Mouse (Mus musculus): Measurements from ENCODE around the gene Chrna10. TPM values are rescaled to one million over a fixed set of nuclear protein-coding genes. Genes with fewer than 3 reads are reported as not detected.

Gene Chrna10
- polyA plus RNA-seq, 1 experiment = 1.8 TPM

- peak overlapping the region; percentile 51; the same call in 1 of the 2 replicates for H3K27ac ChIP-seq (ENCODE audit: control insufficient read depth, insufficient read depth, low read length)
- WGBS = 17% methylated on average over 30 of the region's 30 CpGs
Observed at GRCm38 (mm10) chr7:102099760-102100661, 16.6 kb downstream of the Chrna10 start.

DNA sequence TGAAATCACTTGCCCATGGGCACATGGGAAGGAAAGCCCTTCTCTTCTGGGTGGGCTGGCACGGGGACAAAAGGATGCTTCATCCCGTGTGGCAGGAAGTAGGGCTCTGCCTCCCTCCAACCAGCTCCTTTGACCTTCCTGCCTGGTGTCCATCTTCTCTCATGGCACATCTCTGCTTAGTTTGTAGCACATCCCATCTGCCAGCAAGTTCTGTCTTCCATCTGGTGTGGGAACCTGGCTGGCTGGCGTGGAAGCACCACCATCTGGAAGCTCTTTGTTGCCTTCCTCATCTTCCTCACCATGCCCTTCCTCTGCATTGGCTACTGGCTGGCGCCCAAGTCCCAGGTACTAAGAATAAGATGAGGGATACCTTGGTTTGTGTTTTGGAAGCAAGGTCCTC, 29.3 kb downstream of the Chrna10 start:
- no peak for DNase-seq
- TF ChIP-seq POLR2A (IDR thresholded peaks at IDR 0.05; ENCODE audit: control insufficient read depth, extremely low read depth, insufficient read depth, low read length, poor library complexity) (no peak), CTCF (IDR thresholded peaks at IDR 0.05; ENCODE audit: borderline replicate concordance, control insufficient read depth, extremely low read depth, insufficient read depth, low read length, poor library complexity) (no peak)
- no peak overlapping the region for H3K27ac ChIP-seq (ENCODE audit: control insufficient read depth, insufficient read depth, low read length)
- H3K4me1 ChIP-seq (replicated peaks; ENCODE audit: control insufficient read depth, insufficient read depth, low read length) = 0 out of 2 replicates have a peak, but pooled peaks cover 2% of the 10 kb centered on the region
- no peak overlapping the region for H3K4me3 ChIP-seq (ENCODE audit: control insufficient read depth, insufficient read depth, low read length)
- peaks cover 2% of the 10 kb centered on the region; the same call in 1 of the 2 replicates for H3K36me3 ChIP-seq (ENCODE audit: control insufficient read depth, insufficient read depth, low read length)
- 85% methylated on average over 4 of the region's 4 CpGs for WGBS
- no peaks in the 10 kb centered on the region for H3K27me3 ChIP-seq (ENCODE audit: control insufficient read depth, insufficient read depth, low read length)

More at GRCm38 (mm10) chr7:102099760-102100661, 16.6 kb downstream of the Chrna10 start:
- Histone ChIP-seq H3K27me3 (ENCODE audit: control insufficient read depth, insufficient read depth, low read length) (no peaks in the 10 kb centered on the region), H3K4me1 (replicated peaks; ENCODE audit: control insufficient read depth, insufficient read depth, low read length) (peaks cover 23% of the 10 kb centered on the region), H3K4me3 (ENCODE audit: control insufficient read depth, insufficient read depth, low read length) (peak overlapping the region; percentile 50), H3K36me3 (ENCODE audit: control insufficient read depth, insufficient read depth, low read length) (no peaks in the 10 kb centered on the region)
- DNase-seq = peak; percentile 54
- TF ChIP-seq POLR2A (IDR thresholded peaks at IDR 0.05; ENCODE audit: control insufficient read depth, extremely low read depth, insufficient read depth, low read length, poor library complexity) (no peak), CTCF (IDR thresholded peaks at IDR 0.05; ENCODE audit: borderline replicate concordance, control insufficient read depth, extremely low read depth, insufficient read depth, low read length, poor library complexity) (no peak)

DNA sequence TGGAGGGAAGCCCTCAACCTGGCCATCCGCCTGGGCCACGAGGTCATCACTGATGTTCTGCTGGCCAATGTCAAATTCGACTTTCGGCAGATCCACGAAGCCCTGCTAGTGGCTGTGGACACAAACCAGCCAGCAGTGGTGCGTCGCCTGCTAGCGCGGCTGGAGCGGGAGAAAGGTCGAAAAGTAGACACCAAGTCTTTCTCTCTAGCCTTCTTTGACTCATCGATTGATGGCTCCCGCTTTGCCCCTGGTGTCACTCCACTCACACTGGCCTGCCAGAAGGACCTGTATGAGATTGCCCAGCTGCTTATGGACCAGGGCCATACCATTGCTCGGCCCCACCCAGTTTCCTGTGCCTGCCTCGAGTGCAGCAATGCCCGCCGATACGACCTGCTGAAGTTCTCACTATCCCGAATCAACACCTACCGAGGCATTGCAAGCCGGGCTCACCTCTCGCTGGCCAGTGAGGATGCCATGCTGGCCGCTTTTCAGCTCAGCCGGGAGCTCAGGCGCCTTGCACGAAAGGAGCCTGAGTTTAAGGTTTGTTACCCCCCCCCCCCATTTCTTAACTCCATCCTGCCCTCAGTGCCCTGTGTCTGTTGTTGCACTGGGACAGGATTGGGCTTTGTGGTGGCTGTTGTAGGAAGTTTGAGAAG, 32.5 kb downstream of the Chrna10 start:
- no peak overlapping the region for H3K27ac ChIP-seq (ENCODE audit: control insufficient read depth, insufficient read depth, low read length)
- H3K36me3 ChIP-seq (ENCODE audit: control insufficient read depth, insufficient read depth, low read length) = peaks cover 28% of the 10 kb centered on the region
- no peak overlapping the region for H3K4me3 ChIP-seq (ENCODE audit: control insufficient read depth, insufficient read depth, low read length)
- 96% methylated on average over 26 of the region's 26 CpGs for WGBS
- no peaks in the 10 kb centered on the region for H3K27me3 ChIP-seq (ENCODE audit: control insufficient read depth, insufficient read depth, low read length)
- 0 out of 2 replicates have a peak, but pooled peaks cover 1% of the 10 kb centered on the region for H3K4me1 ChIP-seq (replicated peaks; ENCODE audit: control insufficient read depth, insufficient read depth, low read length)
- TF ChIP-seq CTCF (IDR thresholded peaks at IDR 0.05; ENCODE audit: borderline replicate concordance, control insufficient read depth, extremely low read depth, insufficient read depth, low read length, poor library complexity) = no peak
- TF ChIP-seq POLR2A (IDR thresholded peaks at IDR 0.05; ENCODE audit: control insufficient read depth, extremely low read depth, insufficient read depth, low read length, poor library complexity) = no peak
- no peak for DNase-seq

DNA sequence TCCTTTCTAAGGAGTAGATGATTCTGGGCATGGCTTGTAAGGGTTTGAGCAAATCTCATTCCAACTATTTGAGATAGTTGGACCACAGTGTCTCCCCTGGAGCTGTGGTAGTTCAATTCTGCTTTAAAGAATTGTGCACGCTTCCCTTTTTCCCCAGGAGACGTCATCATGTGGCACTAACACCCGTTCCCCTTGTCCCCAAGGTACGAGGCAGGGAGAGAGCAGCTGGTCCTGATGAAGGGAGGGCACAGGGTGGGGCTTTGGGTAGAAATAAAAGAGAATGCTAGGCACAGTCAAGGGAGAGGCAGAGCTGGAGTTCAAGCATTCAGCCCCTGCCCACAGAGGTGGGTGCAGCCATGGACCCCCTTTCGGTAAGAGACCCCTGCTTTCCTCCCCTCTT, 33.8 kb downstream of the Chrna10 start, which contains the start of gene Trpc2:
Gene Trpc2 (plus strand): TSS at position 301 of the 400 bp plus-strand sequence.
- TF ChIP-seq CTCF (IDR thresholded peaks at IDR 0.05; ENCODE audit: borderline replicate concordance, control insufficient read depth, extremely low read depth, insufficient read depth, low read length, poor library complexity) (no peak), POLR2A (IDR thresholded peaks at IDR 0.05; ENCODE audit: control insufficient read depth, extremely low read depth, insufficient read depth, low read length, poor library complexity) (no peak)
- 90% methylated on average over 5 of the region's 5 CpGs for WGBS
- Histone ChIP-seq H3K4me3 (ENCODE audit: control insufficient read depth, insufficient read depth, low read length) (no peak within 1 kb of the TSS), H3K4me1 (replicated peaks; ENCODE audit: control insufficient read depth, insufficient read depth, low read length) (no peaks in the 10 kb centered on the region), H3K27me3 (ENCODE audit: control insufficient read depth, insufficient read depth, low read length) (no peaks in the 10 kb centered on the region), H3K27ac (ENCODE audit: control insufficient read depth, insufficient read depth, low read length) (no peak within 1 kb of the TSS), H3K36me3 (ENCODE audit: control insufficient read depth, insufficient read depth, low read length) (peaks cover 34% of the 10 kb centered on the region)
- DNase-seq = no peak

DNA sequence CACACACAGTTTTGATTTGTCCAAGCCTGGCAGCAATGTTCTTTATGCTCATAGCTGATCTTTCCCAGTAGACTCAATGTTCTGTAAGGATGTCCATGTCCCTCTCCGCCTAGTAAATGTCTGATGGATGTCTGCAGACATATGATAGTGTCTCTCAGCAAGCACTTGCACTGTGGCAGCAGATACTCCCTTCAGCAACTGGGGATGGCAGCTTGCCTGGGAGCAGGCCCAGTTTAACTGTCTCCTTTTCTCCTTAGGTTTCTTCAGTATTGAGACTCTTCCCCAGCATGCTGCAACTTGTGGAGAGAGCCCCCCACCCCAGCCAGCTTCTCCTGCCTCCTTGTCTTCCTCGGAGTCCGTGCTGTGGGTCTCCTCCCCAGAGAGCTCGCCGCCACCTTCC, 34.8 kb downstream of the Chrna10 start:
- Histone ChIP-seq H3K4me1 (replicated peaks; ENCODE audit: control insufficient read depth, insufficient read depth, low read length) (no peaks in the 10 kb centered on the region), H3K27ac (ENCODE audit: control insufficient read depth, insufficient read depth, low read length) (no peak overlapping the region), H3K4me3 (ENCODE audit: control insufficient read depth, insufficient read depth, low read length) (no peak overlapping the region), H3K27me3 (ENCODE audit: control insufficient read depth, insufficient read depth, low read length) (no peaks in the 10 kb centered on the region), H3K36me3 (ENCODE audit: control insufficient read depth, insufficient read depth, low read length) (peaks cover 38% of the 10 kb centered on the region)
- WGBS = 99% methylated on average over 5 of the region's 5 CpGs
- no peak for DNase-seq
- TF ChIP-seq CTCF (IDR thresholded peaks at IDR 0.05; ENCODE audit: borderline replicate concordance, control insufficient read depth, extremely low read depth, insufficient read depth, low read length, poor library complexity) (no peak), POLR2A (IDR thresholded peaks at IDR 0.05; ENCODE audit: control insufficient read depth, extremely low read depth, insufficient read depth, low read length, poor library complexity) (no peak)

- no peak overlapping the region for H3K27ac ChIP-seq (ENCODE audit: control insufficient read depth, insufficient read depth, low read length)
- H3K36me3 ChIP-seq (ENCODE audit: control insufficient read depth, insufficient read depth, low read length) = peaks cover 42% of the 10 kb centered on the region
- no peaks in the 10 kb centered on the region for H3K27me3 ChIP-seq (ENCODE audit: control insufficient read depth, insufficient read depth, low read length)
- TF ChIP-seq POLR2A (IDR thresholded peaks at IDR 0.05; ENCODE audit: control insufficient read depth, extremely low read depth, insufficient read depth, low read length, poor library complexity) (no peak), CTCF (IDR thresholded peaks at IDR 0.05; ENCODE audit: borderline replicate concordance, control insufficient read depth, extremely low read depth, insufficient read depth, low read length, poor library complexity) (no peak)
- no peak for DNase-seq
- WGBS = 98% methylated on average over 8 of the region's 8 CpGs
- no peaks in the 10 kb centered on the region for H3K4me1 ChIP-seq (replicated peaks; ENCODE audit: control insufficient read depth, insufficient read depth, low read length)
- no peak overlapping the region for H3K4me3 ChIP-seq (ENCODE audit: control insufficient read depth, insufficient read depth, low read length)
Observed at GRCm38 (mm10) chr7:102080311-102080710, 36.3 kb downstream of the Chrna10 start.

Data from thymus, adult 2 months (tissue).